Mouse (Mus musculus) kidney, adult 2 months (tissue): ENCODE data around the gene Vstm4.

Source experiments
- CTCF ChIP-seq: fragments of 200-500 bp; conservative IDR thresholded peaks from 2 replicates; pipeline ENCODE4 v1.5.1; 2011; ENCODE audit warnings: low read depth, mild to moderate bottlenecking, control low read depth, low read length, moderate library complexity, mixed read lengths; ENCODE audit not compliant: insufficient read depth, insufficient read length
- POLR2A ChIP-seq: fragments of 200-500 bp; IDR thresholded peaks from one replicate; pipeline ENCODE4 v1.6.1; 2011; ENCODE audit warnings: low read depth, low read length, control low read depth

GRCm38 (mm10) chr14:32970700-32971099 lies 114.1 kb downstream of the Vstm4 start:
- TF ChIP-seq POLR2A (no peak), CTCF (no peak)
